Mouse (Mus musculus): ENCODE results near the gene Nckap5.
A peak's percentile ranks its signal among the peaks of the same experiment; 100 is the strongest.
"Not testable (repeated sequence)": the region's sequence is repeated elsewhere in the genome, so short reads cannot be mapped to it uniquely, and the experiment has no call there.

Gene Nckap5

DNA sequence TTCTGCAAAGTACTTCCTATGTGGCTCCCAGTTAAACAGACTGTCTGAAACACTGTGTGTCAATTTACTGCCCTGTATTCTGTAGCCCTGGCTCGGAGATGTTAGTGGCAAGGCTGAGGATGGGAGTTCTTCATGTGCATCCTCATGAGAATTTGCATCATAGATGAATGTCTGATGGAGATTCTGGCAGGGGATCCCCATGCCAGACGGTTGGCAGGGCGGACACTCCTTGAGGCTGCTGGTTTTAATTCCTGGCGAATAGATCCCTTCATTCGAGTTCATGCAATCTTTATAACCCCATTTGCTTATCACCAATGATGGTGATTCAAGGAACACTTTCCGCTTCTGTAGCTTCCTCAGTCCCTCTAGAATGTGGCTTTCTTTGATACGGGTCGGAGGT is 803.1 kb downstream of the Nckap5 start:
- no peak for DNase-seq (ENCODE audit: low read depth, low spot score)

DNA sequence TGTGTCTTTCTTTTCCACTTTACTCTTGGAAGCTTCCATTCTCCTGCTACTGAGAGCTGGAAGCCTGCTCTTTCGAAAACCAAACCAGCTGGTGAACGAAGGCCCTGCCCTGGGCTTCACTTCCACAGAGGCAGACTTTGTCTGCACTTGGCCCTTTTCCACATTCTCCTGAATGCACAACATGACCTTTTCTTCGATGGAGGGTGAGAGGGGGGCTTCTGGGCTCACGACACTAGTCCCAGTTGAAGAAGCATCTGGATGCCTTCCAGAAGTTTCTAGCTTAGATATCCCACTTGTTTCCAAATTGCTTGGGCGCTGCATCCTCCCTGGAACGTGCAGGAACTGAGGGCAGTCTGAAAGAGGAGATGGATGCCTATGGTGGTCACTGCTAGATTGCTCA is 806.1 kb downstream of the Nckap5 start:
- DNase-seq (ENCODE audit: low read depth, low spot score) = peak; percentile 74

DNA sequence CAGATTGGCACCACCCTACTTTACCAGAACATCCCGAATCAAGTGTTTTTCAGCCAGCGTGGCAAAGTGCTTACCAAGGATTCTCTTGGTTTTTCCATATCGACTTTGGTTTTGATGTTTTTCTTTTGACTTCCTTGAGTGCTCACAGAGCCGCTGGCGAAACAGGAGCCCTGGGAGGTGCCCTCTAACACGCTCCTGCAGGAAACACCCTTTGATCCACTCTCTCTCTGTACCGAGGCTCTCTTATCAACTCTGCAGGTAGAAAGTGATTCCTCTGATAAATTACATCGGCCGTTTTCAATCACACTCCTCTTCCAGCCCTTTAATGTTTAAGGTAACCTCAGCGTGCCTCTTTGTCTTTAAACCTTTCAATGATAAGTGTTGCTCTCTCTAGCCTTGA is 807.6 kb downstream of the Nckap5 start:
- DNase-seq (ENCODE audit: low read depth, low spot score) = no peak

DNA sequence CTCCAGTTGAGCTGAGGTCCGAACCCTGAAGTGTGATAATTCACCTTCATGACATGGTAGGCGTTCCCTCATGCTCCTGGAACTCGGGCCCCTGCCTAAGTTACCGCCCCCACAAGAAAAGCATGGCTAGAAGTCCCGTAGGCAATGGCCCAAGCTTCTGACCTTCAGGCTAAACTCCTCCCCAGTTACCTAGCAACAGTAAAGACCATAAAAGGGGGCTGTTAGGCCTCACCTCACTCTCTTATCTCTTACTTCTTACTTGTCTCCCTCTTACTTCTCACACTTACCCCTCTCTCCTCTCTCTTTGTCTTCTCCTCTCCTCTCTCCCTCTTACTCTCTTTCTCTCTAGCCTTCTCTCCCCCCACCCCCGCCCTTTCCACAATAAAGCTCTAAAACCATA is 811.9 kb downstream of the Nckap5 start:
- not testable (repeated sequence) for DNase-seq (ENCODE audit: low read depth, low spot score)

DNA sequence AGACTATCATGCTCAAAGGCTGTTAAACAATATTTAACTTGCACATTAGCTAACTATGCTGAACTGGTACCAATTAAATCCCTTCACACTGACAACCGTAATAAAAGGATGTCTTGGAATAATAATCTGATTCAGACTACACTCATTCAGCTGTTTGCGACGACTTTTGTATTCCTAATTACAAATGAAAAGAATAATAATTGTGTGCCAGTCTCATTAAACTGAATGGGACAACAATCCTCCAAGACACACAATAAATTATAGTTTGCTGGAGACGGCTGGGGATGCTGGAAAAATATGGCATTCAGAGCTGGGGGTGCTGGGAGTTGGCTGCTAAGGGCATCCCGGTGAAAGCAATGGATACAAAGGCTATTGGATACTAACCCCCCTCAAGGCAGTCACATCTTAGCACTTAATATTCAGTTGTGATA is 818.9 kb downstream of the Nckap5 start:
- DNase-seq (ENCODE audit: low read depth, low spot score) = no peak

DNA sequence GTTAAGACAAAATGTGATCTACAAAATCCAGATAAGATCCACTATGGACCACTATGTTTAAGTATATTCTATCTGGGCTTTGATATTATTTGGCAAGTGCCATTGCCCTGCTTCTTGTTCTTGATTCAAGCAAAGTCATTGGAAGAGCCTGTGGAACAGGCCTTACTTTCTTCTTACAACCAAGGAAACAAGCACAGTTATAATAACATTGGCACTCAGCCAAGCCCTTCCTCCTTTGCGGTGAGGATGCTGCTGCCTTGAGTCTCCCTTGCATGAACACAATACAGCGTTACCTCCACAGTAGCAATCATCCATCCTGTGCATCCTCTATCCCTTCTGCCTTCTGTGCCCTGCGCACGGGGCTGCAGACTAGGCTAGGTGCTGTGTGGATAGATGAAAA is 823.0 kb downstream of the Nckap5 start:
- DNase-seq (ENCODE audit: low read depth, low spot score) = no peak

DNA sequence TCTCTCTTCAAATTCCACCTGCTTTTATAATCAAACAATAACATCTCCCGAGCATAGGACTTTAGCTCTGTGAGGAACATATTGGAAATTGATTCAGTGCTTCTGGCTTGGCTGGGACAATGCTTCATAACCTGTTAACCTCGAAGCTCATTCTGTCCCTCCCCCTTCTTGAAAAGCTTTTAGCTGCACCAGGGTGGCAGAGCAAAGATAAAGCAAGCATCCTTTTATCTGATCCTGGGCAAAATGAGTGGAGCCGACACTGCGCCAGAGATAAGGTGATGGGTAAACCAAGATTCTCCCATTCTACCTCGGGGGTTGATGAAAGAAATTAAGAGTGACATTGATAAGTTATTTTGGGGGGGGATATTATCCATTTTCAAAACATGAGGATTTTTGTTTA is 824.9 kb downstream of the Nckap5 start:
- no peak for DNase-seq (ENCODE audit: low read depth, low spot score)

DNA sequence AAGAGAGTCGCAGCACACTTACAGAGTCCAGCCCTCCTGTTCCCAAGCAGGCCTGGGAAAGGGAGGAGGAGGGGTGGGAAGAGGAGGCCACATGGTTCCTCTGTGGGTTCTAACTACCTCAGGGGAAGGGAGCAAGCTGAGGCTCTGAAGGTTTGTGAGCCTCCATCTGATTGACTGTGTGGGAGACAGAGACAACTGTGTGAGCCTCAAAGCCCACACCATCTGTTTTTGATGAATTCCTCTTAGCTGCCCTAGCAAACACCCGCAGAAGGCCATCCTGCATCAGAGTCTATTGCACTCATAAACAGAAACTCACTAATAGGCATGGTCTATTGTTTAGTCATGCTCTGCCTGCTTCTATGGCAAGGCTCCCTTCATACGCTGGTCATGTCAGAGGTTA is 834.1 kb downstream of the Nckap5 start:
- no peak for DNase-seq (ENCODE audit: low read depth, low spot score)

DNA sequence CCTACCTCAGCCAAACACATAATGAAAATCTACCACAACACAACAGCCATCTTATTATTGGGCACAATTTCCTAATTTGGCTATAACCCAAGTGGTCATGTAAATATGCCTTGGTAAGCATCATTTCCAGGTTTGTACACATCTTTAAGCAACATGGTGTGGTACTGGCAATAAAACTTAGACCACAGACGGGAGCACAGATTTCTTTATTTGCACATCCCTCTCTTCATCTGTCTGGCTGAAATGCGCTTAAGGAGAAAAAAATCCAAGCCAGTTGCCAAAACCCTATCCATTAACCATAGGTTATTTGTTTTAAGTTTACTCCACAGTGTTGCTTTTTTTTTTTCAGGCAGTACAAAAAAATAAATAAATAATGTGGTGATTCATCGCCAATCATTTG is 842.8 kb downstream of the Nckap5 start:
- DNase-seq (ENCODE audit: low read depth, low spot score) = no peak

DNA sequence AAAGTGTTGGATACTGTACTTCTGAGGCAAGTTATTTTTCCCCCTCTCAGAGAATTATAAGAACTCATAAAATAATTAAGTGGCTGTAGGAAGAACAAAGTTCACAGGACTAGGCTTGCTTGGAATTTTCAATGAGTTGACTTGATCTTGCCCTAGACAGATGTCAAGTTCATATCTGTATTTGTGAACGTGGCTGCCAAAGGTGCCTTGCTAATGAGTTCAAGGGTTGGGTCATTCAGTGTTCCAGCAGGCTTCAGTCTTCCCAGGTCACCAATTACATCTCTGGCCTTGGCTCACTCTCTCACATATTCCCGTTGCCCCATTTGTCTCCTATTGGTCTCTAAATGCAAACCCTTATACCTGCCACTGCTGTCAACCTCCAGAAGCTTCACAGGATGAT is 846.0 kb downstream of the Nckap5 start:
- DNase-seq (ENCODE audit: low read depth, low spot score) = no peak

DNA sequence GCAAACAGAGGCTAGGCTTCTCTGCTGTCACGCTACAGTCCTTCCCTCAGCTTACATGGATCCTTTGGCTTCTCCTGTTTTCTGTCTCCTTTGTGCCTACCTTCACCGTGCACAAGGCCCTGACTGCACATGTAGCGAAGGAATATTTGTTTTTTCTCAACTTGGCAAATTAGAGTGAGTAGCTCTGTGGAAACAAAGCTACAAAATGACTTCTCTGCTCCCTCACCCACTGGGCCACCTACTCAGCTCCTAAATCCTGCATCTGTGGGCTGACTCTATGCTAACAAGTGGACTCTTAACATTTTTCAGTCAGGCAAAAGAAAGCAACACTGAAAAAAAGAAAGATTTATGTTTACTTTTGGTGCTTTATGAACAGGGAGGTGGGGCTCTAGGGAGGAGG is 856.0 kb downstream of the Nckap5 start:
- peak; percentile 26 for DNase-seq (ENCODE audit: low read depth, low spot score)

DNA sequence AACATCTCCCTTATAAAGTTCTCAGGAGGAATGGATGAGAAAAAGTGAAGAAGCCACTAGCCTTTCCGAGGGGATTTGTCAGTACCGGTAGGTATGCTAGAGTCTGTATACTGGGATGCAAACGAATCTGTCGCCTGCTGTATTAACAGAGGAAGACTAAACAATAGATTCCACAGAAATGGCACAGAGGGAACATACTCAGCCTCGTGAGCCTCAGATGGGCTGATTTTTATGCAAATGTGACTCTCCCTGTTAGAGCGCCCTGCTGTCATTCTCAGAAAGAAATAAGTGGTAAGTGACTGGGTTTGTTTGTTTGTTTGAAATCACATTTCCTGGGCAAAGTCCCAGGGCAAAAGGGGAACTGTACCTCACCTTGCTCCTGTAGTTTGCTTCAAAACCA is 858.7 kb downstream of the Nckap5 start:
- no peak for DNase-seq (ENCODE audit: low read depth, low spot score)

DNA sequence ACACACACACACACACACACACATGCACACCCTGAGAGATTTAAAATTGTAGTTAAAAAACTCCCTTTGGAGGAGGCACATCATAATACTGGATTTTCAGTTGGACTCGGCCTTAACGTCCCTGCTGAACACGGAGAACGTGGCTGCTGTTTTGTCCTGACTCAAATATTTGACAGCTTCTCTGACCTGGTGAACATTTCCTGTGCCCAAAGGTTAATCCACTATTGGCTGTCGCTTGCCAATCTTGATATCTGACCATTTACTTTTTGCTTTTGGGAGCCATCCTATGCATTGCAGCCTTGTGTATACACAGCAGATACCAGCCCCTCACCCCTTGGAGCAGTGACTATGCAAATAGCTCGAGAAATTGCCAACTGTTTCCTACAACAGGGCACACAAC is 862.9 kb downstream of the Nckap5 start:
- no peak for DNase-seq (ENCODE audit: low read depth, low spot score)

DNA sequence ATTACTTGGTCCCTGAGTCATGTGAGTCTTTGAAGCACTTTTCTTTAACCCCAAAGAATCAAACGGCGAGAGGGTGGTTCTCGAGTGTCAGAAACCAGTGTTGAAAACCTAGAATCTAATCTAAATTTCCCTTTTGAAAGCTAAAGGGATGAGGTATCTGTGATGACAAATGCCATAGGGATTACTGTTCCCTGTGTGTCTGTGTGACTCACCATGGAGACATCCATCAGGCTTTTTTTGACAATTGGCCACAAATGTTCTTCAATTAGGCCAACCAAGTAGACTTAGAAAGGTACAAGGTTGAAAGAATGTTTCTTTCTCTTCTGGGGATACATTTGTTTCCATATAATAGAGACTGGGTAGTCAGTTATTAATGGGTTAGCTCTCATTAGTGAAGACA is 879.6 kb downstream of the Nckap5 start:
- DNase-seq (ENCODE audit: low read depth, low spot score) = no peak

DNA sequence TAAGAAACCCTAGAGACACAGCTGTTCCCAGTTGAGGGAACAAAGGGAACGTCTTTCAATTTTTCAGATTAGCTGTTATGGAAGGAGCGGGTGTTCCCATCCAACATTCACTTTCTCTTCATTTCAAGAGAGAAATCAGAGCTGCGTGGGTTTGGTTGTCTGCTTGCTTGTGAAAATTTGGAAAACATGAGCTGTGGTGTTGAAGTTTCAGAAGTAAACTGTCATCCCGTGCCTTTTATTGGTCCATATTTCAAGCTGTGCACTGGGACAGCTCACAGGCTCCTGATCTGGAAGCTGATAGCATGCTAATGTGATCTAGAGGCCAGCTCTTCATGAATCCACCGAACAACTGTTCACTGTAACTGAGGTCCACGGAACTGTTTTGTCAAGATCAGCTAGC is 881.5 kb downstream of the Nckap5 start:
- peak; percentile 27 for DNase-seq (ENCODE audit: low read depth, low spot score)

DNA sequence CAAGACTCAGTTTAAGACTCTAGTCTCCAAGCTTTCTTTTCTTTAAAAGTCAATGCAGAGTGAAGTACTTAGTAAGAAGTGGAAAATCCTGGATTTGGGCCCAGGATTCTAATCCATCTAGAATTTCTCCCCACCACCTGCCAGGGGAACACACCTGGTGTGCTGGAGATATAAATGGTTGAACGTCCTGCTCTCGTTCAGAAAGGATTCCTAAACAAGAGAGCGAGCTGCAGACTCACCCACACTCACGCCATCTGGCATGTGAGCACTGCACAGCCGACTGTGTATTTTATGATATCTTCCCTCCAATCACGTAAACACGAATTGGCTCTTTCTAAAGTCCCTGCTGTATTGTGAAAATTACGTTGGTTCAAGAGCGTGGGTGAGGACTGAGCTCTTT is 885.5 kb downstream of the Nckap5 start:
- DNase-seq (ENCODE audit: low read depth, low spot score) = peak; percentile 80

DNA sequence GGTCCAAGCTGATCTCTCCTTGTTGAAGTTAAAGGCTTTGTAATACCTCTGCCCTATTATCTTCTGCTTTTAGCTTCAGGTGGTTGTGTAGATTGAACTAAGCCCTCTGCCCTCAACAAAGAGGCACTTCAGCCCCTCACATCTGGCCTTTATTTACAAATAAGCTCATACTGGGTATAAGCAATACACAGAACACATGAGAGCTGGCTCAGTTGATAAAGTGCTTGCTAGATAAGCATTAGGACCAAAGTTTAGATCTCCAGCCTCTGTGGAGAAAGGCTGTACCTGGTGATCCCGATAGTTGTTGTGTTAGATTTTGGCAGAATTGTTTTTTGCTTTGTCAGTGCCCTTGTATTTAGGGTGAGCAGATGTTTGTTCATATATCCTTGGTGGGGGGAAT is 887.3 kb downstream of the Nckap5 start:
- DNase-seq (ENCODE audit: low read depth, low spot score) = no peak

DNA sequence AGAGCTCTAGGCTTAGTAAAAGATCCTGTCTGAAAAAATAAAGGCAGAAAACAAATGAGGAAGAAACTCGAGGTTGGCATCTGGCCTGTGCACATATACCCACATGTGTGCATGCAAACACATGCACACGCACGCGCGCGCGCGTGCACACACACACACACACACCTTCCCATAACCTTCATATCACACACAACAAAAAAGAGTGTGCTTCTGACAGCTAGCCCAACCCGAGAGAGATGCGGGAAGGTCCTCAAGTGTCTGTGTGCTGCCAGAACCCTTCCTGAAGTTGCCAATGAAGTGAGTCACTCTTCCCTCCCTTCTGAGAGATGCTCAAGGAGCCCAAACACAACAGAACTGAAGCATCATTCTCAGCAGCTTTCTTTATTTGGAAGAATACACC is 905.1 kb downstream of the Nckap5 start:
- no peak for DNase-seq (ENCODE audit: low read depth, low spot score)

DNA sequence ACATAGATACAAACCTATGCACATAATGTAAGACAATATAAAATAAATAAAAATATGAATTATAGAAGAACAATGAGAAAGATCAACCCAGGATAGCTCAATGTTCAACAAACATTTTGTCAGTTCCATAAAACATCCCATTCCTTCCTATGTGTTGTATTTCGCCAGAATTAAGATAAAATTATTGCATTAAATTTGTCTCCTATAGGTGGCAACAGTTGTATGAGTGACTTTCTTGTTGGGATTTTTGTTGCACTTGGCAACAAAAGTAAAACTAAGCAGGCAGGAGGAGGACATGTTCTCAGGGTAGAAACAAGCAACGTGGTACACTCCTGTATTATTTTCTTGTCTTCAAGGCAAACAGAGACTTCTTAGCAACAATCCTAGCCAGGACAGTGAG is 907.5 kb downstream of the Nckap5 start:
- no peak for DNase-seq (ENCODE audit: low read depth, low spot score)

DNA sequence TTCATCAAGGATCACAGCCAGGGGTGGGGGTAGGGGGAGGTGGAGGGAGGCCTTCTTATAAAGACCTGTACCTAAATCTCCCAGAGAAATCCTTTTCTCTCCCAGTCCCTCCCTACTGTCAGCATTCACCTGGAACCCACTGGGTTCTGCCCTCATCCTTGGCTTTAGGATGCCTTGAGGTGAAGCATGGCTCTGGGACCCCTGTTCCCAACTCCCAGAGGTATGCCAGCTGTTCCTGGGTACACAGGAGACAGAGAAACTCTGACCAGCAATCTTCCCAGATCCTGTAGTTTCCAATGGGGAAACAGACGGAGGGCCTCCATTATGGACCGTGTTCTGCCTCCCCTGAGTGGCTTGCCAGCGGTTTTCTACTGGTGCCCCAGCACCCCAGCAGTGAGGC is 909.9 kb downstream of the Nckap5 start:
- DNase-seq (ENCODE audit: low read depth, low spot score) = no peak

DNA sequence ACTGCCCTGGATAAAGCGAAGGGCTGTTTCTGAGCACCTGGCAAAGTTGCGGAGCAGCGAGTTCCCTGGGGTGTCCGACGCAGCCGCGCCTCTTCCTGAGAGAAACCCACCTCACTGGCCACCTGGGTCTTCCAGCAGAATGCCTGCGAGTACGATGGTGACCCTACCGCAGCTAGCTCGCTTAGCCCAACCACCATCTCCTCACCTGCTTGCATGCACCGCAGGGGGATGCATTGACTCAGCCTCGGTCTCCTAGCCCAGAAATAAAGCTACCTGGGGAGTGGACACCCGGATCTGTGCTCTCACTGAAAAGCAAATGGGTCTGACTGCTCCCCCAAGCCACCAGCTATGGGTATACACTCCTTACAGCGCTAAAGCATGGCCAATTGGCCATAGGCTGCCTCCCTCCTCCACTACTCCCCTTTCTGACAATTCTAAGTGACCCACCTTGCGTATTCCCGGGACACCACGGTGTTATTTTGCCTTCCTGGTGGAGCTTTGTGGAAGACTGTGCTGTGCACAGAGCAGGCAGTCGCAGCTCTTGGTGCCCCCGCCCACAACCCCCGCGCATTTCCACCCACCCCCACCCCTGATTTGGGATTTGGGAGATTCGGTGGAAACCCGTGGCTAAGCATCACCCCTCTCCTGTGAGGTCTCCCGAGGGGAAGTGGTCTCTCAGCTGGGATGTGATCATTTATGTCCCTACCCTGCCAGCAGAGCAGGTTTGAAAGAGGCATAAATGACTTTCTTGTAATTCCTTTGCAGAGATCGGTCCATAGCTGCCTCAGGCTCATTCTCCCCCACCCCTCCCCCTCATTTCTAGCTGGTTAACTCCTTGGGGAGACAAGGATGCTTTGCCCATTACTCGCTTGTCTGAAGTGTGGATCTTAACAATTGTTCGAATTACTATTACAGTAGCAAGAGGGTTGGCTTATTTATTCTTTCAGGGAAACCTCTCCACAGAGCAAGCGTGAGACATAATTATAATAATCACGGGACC is 917.7 kb downstream of the Nckap5 start, which contains the start of gene Lypd1:
TSS of gene Lypd1 (minus strand) at position 501 of the 1,000 bp plus-strand sequence.
- DNase-seq (ENCODE audit: low read depth, low spot score) = no peak

DNA sequence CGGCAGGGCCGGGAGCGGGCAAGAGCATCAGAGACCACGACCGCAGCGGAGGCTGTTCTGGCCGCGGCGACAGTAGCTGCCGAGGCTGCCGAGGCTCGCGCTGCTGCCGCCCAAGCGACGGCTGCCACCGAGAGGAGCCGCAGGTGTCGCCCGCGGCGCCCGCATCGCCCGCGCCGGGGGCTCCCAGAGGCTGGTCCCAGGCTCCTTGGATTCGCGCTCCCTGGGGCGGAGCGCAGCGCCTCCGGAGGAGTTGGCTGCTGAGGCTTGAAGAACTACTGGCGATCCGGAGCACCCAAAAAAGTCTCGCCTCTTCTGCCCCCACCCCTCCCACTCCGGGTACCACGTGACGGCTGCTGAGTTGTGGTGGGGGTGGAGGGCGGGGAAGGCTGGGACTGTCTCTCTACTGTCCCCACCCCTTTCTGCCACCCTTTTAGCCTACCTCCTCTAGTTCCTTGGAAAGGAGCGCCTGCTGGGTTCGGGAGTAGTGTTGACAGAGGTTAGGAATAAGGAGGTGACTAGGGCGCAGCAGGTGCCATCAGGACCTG is 918.6 kb downstream of the Nckap5 start:
- peak; percentile 47 for DNase-seq (ENCODE audit: low read depth, low spot score)

DNA sequence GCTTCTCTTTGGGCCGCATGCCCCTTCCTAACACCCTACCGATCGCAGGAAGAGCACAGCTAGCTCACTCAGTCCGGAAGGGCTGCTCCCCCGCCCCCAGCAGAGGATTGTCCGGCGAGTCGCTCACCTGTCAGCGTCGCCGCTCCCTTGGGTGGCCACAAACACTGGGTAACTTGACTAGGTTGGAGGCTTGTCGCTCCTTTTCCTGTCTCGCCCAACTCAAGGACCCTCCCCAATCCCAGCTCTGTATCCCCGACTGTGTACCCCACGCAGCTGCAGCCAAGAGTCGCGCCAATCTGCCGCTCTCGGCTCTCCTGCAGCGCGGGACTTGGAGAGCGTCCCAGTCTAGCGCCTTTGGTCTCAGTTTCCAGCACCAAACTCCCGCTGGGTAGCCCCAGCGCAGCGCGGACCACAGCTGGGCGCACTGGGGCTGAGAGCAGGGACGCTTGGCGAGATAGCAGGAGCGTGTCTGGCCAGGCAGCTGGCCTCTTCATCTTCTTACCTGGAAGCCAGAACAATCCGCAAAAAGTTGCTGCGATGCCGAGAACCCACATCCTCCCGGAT is 919.2 kb downstream of the Nckap5 start:
- no peak for DNase-seq (ENCODE audit: low read depth, low spot score)
